Mouse (Mus musculus): ENCODE measurements at regions not wholly inside any gene's neighbourhood (a gene's known extent, or its start where the extent isn't known, plus 50 kb on each side); places are given as distances from the start of the nearest gene placed in this dataset.

- TF ChIP-seq CTCF (IDR thresholded peaks at IDR 0.05; ENCODE audit: extremely low read depth, insufficient read depth, low read length) (0 out of 2 replicates have a peak, but pooled peaks have one; percentile 11), POLR2A (IDR thresholded peaks at IDR 0.05; ENCODE audit: extremely low read depth, insufficient read depth, low read length) (no peak)
These were observed 215.1 kb downstream of the Dph6 start for GRCm38 (mm10) chr2:114439668-114440067.

All from cortical plate, adult 2 months (tissue).